Mouse (Mus musculus) cortical plate, adult 2 months (tissue): Measurements from ENCODE around the gene Phc3.

Experiments
- CTCF ChIP-seq: fragments of 200-500 bp; IDR thresholded peaks from 2 replicates; pipeline ENCODE4 v1.5.1; 2011; ENCODE audit warnings: mild to moderate bottlenecking, control low read depth, low read length; ENCODE audit not compliant: insufficient read depth; ENCODE audit errors: extremely low read depth
- POLR2A ChIP-seq: fragments of 200-500 bp; IDR thresholded peaks from 2 replicates; pipeline ENCODE4 v1.6.1; 2011; ENCODE audit warnings: mild to moderate bottlenecking, low read length, control low read depth; ENCODE audit not compliant: insufficient read depth; ENCODE audit errors: extremely low read depth

- TF ChIP-seq CTCF (no peak), POLR2A (no peak)
Observed at GRCm38 (mm10) chr3:30987396-30988318, 18.4 kb upstream of the Phc3 start.
